ENCODE assay signal across 8 mouse cellular contexts in genomic region chr14:21995031-21995754, GRCm38 (mm10). TPM values are rescaled to one million over a fixed set of nuclear protein-coding genes. Genes with fewer than 3 reads are reported as not detected.
DNase-seq lines count a peak whose midpoint lies in the region; ATAC-seq lines count a peak whose summit lies in the region.

No protein-coding gene starts in this region.

- H3K9ac ChIP-seq in heart, embryonic 11.5 days (ENCODE audit: low read depth, low read length), result peak overlapping the region; percentile 60; the same call in 1 of the 2 replicates
- H3K9ac ChIP-seq in lung, embryonic 16.5 days (ENCODE audit: low read length), result peak overlapping the region; percentile 83

- H3K4me2 ChIP-seq in heart, embryonic 11.5 days, result peak overlapping the region; percentile 97
- H3K4me2 ChIP-seq in lung, embryonic 16.5 days (ENCODE audit: low read depth, low read length), result peak overlapping the region; percentile 93

- peaks cover 76% of the 10 kb centered on the region for H3K27me3 ChIP-seq in erythroblast, embryonic 14.5 days (ENCODE audit: control insufficient read depth)
- peaks cover 80% of the 10 kb centered on the region for H3K27me3 ChIP-seq in embryonic facial prominence, embryonic 10.5 days (replicated peaks; ENCODE audit: low read depth, poor library complexity, severe bottlenecking)
- peaks cover 52% of the 10 kb centered on the region for H3K27me3 ChIP-seq in heart, embryonic 11.5 days (ENCODE audit: control insufficient read depth, insufficient read depth, low read length)
- H3K27me3 ChIP-seq in lung, embryonic 16.5 days (ENCODE audit: control insufficient read depth, insufficient read depth, low read depth, low read length), result no peaks in the 10 kb centered on the region

- H3K4me1 ChIP-seq in erythroblast, embryonic 14.5 days (ENCODE audit: control insufficient read depth), result peaks cover 7% of the 10 kb centered on the region
- peaks cover 47% of the 10 kb centered on the region for H3K4me1 ChIP-seq in embryonic facial prominence, embryonic 10.5 days
- H3K4me1 ChIP-seq in heart, embryonic 11.5 days (ENCODE audit: control insufficient read depth, insufficient read depth, low read length), result peaks cover 15% of the 10 kb centered on the region
- peaks cover 13% of the 10 kb centered on the region for H3K4me1 ChIP-seq in lung, embryonic 16.5 days (replicated peaks; ENCODE audit: control insufficient read depth, insufficient read depth, low read length)

- peak; percentile 83 for DNase-seq in embryonic facial prominence, embryonic 10.5 days (ENCODE audit: low spot score)
- peak; percentile 90 for DNase-seq in kidney, adult 9 months
- peak; percentile 58 to 71 for DNase-seq in urinary bladder, postnatal 4 days (ENCODE audit: low spot score in 2 of 2)

- H3K36me3 ChIP-seq in erythroblast, embryonic 14.5 days (ENCODE audit: control insufficient read depth), result no peaks in the 10 kb centered on the region
- no peaks in the 10 kb centered on the region for H3K36me3 ChIP-seq in embryonic facial prominence, embryonic 10.5 days (replicated peaks)
- H3K36me3 ChIP-seq in heart, embryonic 11.5 days (ENCODE audit: control insufficient read depth, insufficient read depth, low read length), result no peaks in the 10 kb centered on the region
- H3K36me3 ChIP-seq in lung, embryonic 16.5 days (ENCODE audit: control insufficient read depth, insufficient read depth, low read length), result no peaks in the 10 kb centered on the region

- peak overlapping the region; percentile 49 for H3K4me3 ChIP-seq in erythroblast, embryonic 14.5 days (replicated peaks)
- H3K4me3 ChIP-seq in embryonic facial prominence, embryonic 10.5 days, result peak overlapping the region; percentile 73
- peak overlapping the region; percentile 59 for H3K4me3 ChIP-seq in heart, embryonic 11.5 days (ENCODE audit: low read depth, low read length)
- peak overlapping the region; percentile 83 for H3K4me3 ChIP-seq in lung, embryonic 16.5 days (ENCODE audit: low read length)

- ATAC-seq in erythroblast, adult 5-6 weeks (replicated peaks; ENCODE audit: low FRiP score, poor library complexity, severe bottlenecking), result no peak
- peak; percentile 71; the same call in 1 of the 2 replicates for ATAC-seq in heart, embryonic 11.5 days (replicated peaks; ENCODE audit: insufficient number of reproducible peaks, low FRiP score, low TSS enrichment)
- peak; percentile 89 for ATAC-seq in lung, embryonic 16.5 days (ENCODE audit: low read depth)
- ATAC-seq in neutrophil, adult 5-6 weeks (ENCODE audit: extremely low read depth, insufficient number of reproducible peaks, low FRiP score, poor library complexity, severe bottlenecking), result peak; percentile 62

- peaks cover 3% of the 10 kb centered on the region; the same call in 1 of the 2 replicates for H3K9me3 ChIP-seq in erythroblast, embryonic 14.5 days (ENCODE audit: control insufficient read depth, low read length)
- no peaks in the 10 kb centered on the region for H3K9me3 ChIP-seq in embryonic facial prominence, embryonic 10.5 days
- H3K9me3 ChIP-seq in heart, embryonic 11.5 days (replicated peaks; ENCODE audit: control insufficient read depth, low read length), result no peaks in the 10 kb centered on the region
- no peaks in the 10 kb centered on the region for H3K9me3 ChIP-seq in lung, embryonic 16.5 days (ENCODE audit: control insufficient read depth, low read length)

- H3K27ac ChIP-seq in embryonic facial prominence, embryonic 10.5 days (replicated peaks), result peak overlapping the region; percentile 86
- H3K27ac ChIP-seq in heart, embryonic 11.5 days (ENCODE audit: low read depth, low read length), result no peak overlapping the region
- H3K27ac ChIP-seq in lung, embryonic 16.5 days (ENCODE audit: low read length), result peak overlapping the region; percentile 91

- WGBS in embryonic facial prominence, embryonic 10.5 days, result 1% methylated on average over 36 of the region's 36 CpGs
- under 1% methylated on average over 36 of the region's 36 CpGs for WGBS in heart, embryonic 11.5 days (ENCODE audit: insufficient replicate concordance)
- 1% methylated on average over 36 of the region's 36 CpGs for WGBS in lung, embryonic 16.5 days

RNA-seq across cellular contexts. Expression of gene Zfp503, which starts 5.8 kb away (rescaled TPM):
- 0.02 and 0.03 TPM in 2 replicates for polyA plus RNA-seq in erythroblast, embryonic 14.5 days (2012)
- 0.38 TPM in 1 of 2 replicates, not detected in the other for total RNA-seq in erythroblast, adult 5-6 weeks (2015; ENCODE audit: low replicate concordance)
- total RNA-seq in erythroblast, adult 5-6 weeks (2017; ENCODE audit: low replicate concordance), result 0.60 TPM in 1 of 2 replicates, not detected in the other
- 9.7 and 12.5 TPM in 2 replicates for polyA plus RNA-seq in embryonic facial prominence, embryonic 10.5 days (2016; fragmentation: Nextera tagmentation; extraction: Ambion mirVana)
- 2.3 and 3.3 TPM in 2 replicates for polyA plus RNA-seq in heart, embryonic 11.5 days (2014; fragmentation: Nextera tagmentation; extraction: Ambion mirVana)
- polyA plus RNA-seq in lung, embryonic 16.5 days (2015; fragmentation: Nextera tagmentation; extraction: Ambion mirVana), result 14.2 and 17.1 TPM in 2 replicates
- total RNA-seq in neutrophil, adult 5-6 weeks (2017), result 0.58 and 0.61 TPM in 2 replicates

RNA-seq across cellular contexts. Expression of gene Lrmda, which starts 24.3 kb away (rescaled TPM):
- not detected in 2 replicates for polyA plus RNA-seq in erythroblast, embryonic 14.5 days (2012)
- total RNA-seq in erythroblast, adult 5-6 weeks (2015; ENCODE audit: low replicate concordance), result 2.1 TPM in 1 of 2 replicates, not detected in the other
- total RNA-seq in erythroblast, adult 5-6 weeks (2017; ENCODE audit: low replicate concordance), result 1.5 and 16.0 TPM in 2 replicates
- 0.85 and 0.88 TPM in 2 replicates for polyA plus RNA-seq in embryonic facial prominence, embryonic 10.5 days (2016; fragmentation: Nextera tagmentation; extraction: Ambion mirVana)
- polyA plus RNA-seq in heart, embryonic 11.5 days (2014; fragmentation: Nextera tagmentation; extraction: Ambion mirVana), result 0.23 and 0.70 TPM in 2 replicates
- polyA plus RNA-seq in lung, embryonic 16.5 days (2015; fragmentation: Nextera tagmentation; extraction: Ambion mirVana), result 1.2 and 1.3 TPM in 2 replicates
- 5.2 and 6.9 TPM in 2 replicates for total RNA-seq in neutrophil, adult 5-6 weeks (2017)
